Mouse (Mus musculus): ENCODE measurements at regions not wholly inside any gene's neighbourhood (a gene's known extent, or its start where the extent isn't known, plus 50 kb on each side); places are given as distances from the start of the nearest gene placed in this dataset.
A peak's percentile ranks its signal among the peaks of the same experiment; 100 is the strongest.

- DNase-seq (ENCODE audit: low spot score in 2 of 2) = no peak
These were observed 150.5 kb upstream of the Tmc1 start for GRCm38 (mm10) chr19:21104462-21104936.

- no peak for DNase-seq (ENCODE audit: low spot score in 2 of 2)
These were observed 124.0 kb upstream of the Tmc1 start for GRCm38 (mm10) chr19:21077771-21078548.

GRCm38 (mm10) chr19:21068381-21068780 is 114.4 kb upstream of the Tmc1 start:
- DNase-seq (ENCODE audit: low spot score in 2 of 2) = no peak

- DNase-seq (ENCODE audit: low spot score in 2 of 2) = no peak
These were observed 112.6 kb upstream of the Tmc1 start for GRCm38 (mm10) chr19:21066432-21067113.

- DNase-seq (ENCODE audit: low spot score in 2 of 2) = no peak
These were observed 110.9 kb upstream of the Tmc1 start for GRCm38 (mm10) chr19:21064902-21065301.

- no peak for DNase-seq (ENCODE audit: low spot score in 2 of 2)
These were observed 99.9 kb upstream of the Tmc1 start for GRCm38 (mm10) chr19:21053597-21054544.

GRCm38 (mm10) chr19:21052771-21053170 is 98.8 kb upstream of the Tmc1 start:
- DNase-seq (ENCODE audit: low spot score in 2 of 2) = no peak

GRCm38 (mm10) chr19:21051872-21052271 is 97.9 kb upstream of the Tmc1 start:
- no peak for DNase-seq (ENCODE audit: low spot score in 2 of 2)

GRCm38 (mm10) chr19:21050994-21051721 is 97.2 kb upstream of the Tmc1 start:
- no peak for DNase-seq (ENCODE audit: low spot score in 2 of 2)

GRCm38 (mm10) chr19:21049301-21049700 is 95.3 kb upstream of the Tmc1 start:
- DNase-seq (ENCODE audit: low spot score in 2 of 2) = no peak

- DNase-seq (ENCODE audit: low spot score in 2 of 2) = no peak
These were observed 91.6 kb upstream of the Tmc1 start for GRCm38 (mm10) chr19:21045565-21045964.

- DNase-seq (ENCODE audit: low spot score in 2 of 2) = no peak
These were observed 90.0 kb upstream of the Tmc1 start for GRCm38 (mm10) chr19:21043958-21044357.

- DNase-seq (ENCODE audit: low spot score in 2 of 2) = no peak
These were observed 88.5 kb upstream of the Tmc1 start for GRCm38 (mm10) chr19:21042536-21042935.

- peak in 1 of 2 experiments; percentile 20 for DNase-seq (ENCODE audit: low spot score in 2 of 2)
These were observed 83.6 kb upstream of the Tmc1 start for GRCm38 (mm10) chr19:21037448-21038077.

GRCm38 (mm10) chr19:21036507-21037425 is 82.8 kb upstream of the Tmc1 start:
- DNase-seq (ENCODE audit: low spot score in 2 of 2) = peak; percentile 30

- no peak for DNase-seq (ENCODE audit: low spot score in 2 of 2)
These were observed 81.5 kb upstream of the Tmc1 start for GRCm38 (mm10) chr19:21035505-21035904.

- DNase-seq (ENCODE audit: low spot score in 2 of 2) = no peak
These were observed 80.0 kb upstream of the Tmc1 start for GRCm38 (mm10) chr19:21033991-21034390.

GRCm38 (mm10) chr19:21032558-21032957 is 78.6 kb upstream of the Tmc1 start:
- no peak for DNase-seq (ENCODE audit: low spot score in 2 of 2)

GRCm38 (mm10) chr19:21031768-21032308 is 77.8 kb upstream of the Tmc1 start:
- no peak for DNase-seq (ENCODE audit: low spot score in 2 of 2)
